Mouse (Mus musculus): ENCODE measurements around the gene Rab11b. TPM values are rescaled to one million over a fixed set of nuclear protein-coding genes. Genes with fewer than 3 reads are reported as not detected.

The Rab11b gene
- 315 TPM for polyA plus RNA-seq (2017; shearing (Covaris generic))

DNA sequence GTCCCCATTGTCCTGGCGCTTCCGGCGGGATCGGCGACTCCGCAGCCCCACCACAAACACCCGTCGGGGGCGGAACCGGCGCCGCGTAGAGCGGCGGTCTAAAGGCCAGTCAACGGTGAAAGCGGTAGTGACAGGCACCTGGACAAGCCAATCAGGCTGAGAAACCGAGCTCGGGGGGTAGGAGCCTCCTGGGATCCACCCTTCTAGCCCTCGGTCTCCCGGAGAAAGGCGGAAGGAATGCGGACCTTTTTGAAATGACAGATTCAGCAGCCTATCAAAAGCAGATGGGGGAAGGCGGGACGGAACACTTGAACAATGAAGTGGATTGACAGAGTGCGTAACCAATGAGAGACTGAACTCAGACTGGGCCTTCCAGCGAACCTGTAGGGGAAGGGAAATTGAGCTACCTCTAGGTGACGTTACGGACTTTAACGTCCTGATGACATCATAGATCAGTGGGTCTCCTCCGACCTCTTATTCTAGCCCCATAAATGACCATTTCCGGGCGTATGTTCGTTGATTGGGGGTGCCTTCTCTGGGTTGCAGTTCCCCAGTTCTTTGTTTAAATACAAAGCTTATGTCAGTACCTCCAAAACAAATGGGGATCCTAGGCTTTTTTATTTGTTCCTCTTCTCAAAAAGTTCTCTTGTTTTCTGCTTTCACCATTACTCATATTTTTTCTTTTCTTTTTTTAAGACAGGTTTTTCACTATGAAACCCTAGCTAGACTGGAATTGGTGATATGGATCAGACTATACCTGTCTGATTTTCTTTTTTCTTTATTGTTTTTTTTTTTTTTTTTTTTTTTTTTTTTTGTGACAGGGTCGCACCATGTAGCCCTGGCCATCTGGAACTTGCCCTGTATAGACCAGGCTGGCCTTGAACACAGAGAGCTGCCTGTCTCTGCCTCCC lies at the start of gene Rab11b:
Gene Rab11b (minus strand): TSS at position 276 of the 911 bp plus-strand sequence.

DNA sequence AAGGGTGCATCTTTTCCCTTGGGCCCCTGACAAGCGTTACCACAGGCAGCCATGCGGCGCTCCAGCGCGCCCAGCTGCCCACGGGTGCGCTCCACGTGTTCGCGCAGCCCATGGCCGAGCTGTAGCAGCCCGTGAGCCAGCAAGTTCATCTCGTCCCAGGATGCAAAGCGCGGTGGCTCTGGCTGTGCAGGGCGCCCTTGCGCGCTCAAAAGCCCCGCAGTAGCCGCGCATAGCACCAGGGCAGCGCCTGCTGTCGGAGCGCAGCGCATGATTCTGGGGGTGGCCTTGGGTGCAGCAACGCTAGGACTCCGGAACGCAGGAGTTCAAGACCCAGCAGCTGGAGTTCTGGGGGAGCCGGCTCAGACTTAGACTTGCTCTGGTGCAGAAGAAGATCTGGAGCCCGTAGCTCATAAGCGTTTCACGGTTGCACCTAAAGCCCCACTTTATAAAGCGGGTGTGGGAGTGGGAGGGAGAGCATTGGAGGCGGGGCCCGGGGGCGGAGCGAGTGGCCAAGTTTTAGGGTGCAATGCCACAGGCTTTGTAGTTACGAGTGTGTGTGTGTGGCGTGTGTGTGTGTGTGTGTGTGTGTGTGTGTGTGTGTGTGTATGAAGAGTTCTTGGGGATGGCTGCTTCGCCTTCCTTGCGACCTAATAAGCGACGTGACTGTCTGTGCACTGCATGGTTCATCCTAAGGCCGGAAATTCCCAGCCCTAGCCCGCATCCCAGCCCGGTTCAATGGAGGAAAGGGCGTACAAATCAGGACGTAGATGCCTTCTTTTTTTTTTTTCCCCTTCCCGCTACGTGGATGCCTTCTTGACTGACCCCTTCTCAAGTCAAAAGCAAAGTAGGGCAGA lies 21.0 kb upstream of the Rab11b start, which contains the start of gene Angptl4:
Gene Angptl4 (minus strand): TSS at position 707 of the 854 bp plus-strand sequence.

DNA sequence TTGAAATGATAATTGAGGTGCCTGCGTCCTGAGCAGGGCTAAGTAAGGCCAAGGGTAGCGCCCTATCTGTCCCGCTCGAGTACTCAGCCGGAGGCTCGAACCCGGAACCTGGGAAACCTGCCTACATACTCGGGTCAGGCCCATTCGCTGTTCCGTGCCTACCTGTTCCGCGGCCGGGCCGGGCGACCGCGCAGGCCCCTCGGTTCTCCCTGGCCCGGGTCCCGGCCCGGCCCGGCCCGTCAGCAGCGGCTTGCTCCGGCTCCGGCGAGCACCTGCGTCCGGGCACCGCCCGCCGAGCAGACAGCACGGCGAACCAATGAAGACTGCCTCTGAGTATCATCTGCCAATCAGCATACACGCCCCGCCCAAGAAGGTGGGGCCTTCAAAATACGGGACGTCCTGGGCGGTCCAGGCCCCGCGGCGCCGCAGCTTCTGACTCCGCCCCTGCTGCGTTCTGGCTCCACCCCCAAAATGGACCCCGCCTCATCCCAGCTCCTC lies 41.9 kb downstream of the Rab11b start, which contains the start of gene March2:
Gene March2 (minus strand): TSS at position 287 of the 498 bp plus-strand sequence.

Other genes starting within 250 kb of the Rab11b start
- 100 TPM for gene Adamts10, start 236.3 kb downstream of the Rab11b start, polyA plus RNA-seq (2017; shearing (Covaris generic))
- gene Myo1f, start 204.8 kb downstream of the Rab11b start, polyA plus RNA-seq (2017; shearing (Covaris generic)), result 146 TPM
- 33.1 TPM for gene Zfp414, start 131.4 kb downstream of the Rab11b start, polyA plus RNA-seq (2017; shearing (Covaris generic))
- gene Pram1, start 122.5 kb downstream of the Rab11b start, polyA plus RNA-seq (2017; shearing (Covaris generic)), result not detected
- 318 TPM for gene Hnrnpm, start 73.7 kb downstream of the Rab11b start, polyA plus RNA-seq (2017; shearing (Covaris generic))
- 85.9 TPM for gene March2, start 41.9 kb downstream of the Rab11b start, polyA plus RNA-seq (2017; shearing (Covaris generic))
- 0.39 TPM for gene Angptl4, start 21.3 kb upstream of the Rab11b start, polyA plus RNA-seq (2017; shearing (Covaris generic))
- gene Kank3, start 50.0 kb upstream of the Rab11b start, polyA plus RNA-seq (2017; shearing (Covaris generic)), result 2.5 TPM
- gene Rps28, start 64.0 kb upstream of the Rab11b start, polyA plus RNA-seq (2017; shearing (Covaris generic)), result 1,034 TPM
- gene Ndufa7, start 64.0 kb upstream of the Rab11b start, polyA plus RNA-seq (2017; shearing (Covaris generic)), result 205 TPM
- 16.6 TPM for gene Cd320, start 82.6 kb upstream of the Rab11b start, polyA plus RNA-seq (2017; shearing (Covaris generic))
- not detected for gene Gm7029, start 113.3 kb upstream of the Rab11b start, polyA plus RNA-seq (2017; shearing (Covaris generic))
- gene Kifc1, start 130.1 kb upstream of the Rab11b start, polyA plus RNA-seq (2017; shearing (Covaris generic)), result 2.4 TPM
- gene Platr17, start 144.6 kb upstream of the Rab11b start, polyA plus RNA-seq (2017; shearing (Covaris generic)), result 3.3 TPM
- 58.7 TPM for gene Daxx, start 148.9 kb upstream of the Rab11b start, polyA plus RNA-seq (2017; shearing (Covaris generic))
- 359 TPM for gene Tapbp, start 155.4 kb upstream of the Rab11b start, polyA plus RNA-seq (2017; shearing (Covaris generic))
- 18.9 TPM for gene Zbtb22, start 155.4 kb upstream of the Rab11b start, polyA plus RNA-seq (2017; shearing (Covaris generic))
- gene Rgl2, start 169.0 kb upstream of the Rab11b start, polyA plus RNA-seq (2017; shearing (Covaris generic)), result 91.0 TPM
- gene Pfdn6, start 179.8 kb upstream of the Rab11b start, polyA plus RNA-seq (2017; shearing (Covaris generic)), result 83.7 TPM
- 38.7 TPM for gene Wdr46, start 180.1 kb upstream of the Rab11b start, polyA plus RNA-seq (2017; shearing (Covaris generic))
- 7.9 TPM for gene B3galt4, start 191.0 kb upstream of the Rab11b start, polyA plus RNA-seq (2017; shearing (Covaris generic))
- gene Vps52, start 195.3 kb upstream of the Rab11b start, polyA plus RNA-seq (2017; shearing (Covaris generic)), result 48.6 TPM
- gene Rps18, start 195.5 kb upstream of the Rab11b start, polyA plus RNA-seq (2017; shearing (Covaris generic)), result 2,421 TPM
- 13,966 TPM for gene H2-K1, start 239.8 kb upstream of the Rab11b start, polyA plus RNA-seq (2017; shearing (Covaris generic))